Mouse (Mus musculus) kidney, postnatal 0 days (tissue): ENCODE results near the gene Dand5. TPM values are rescaled to one million over a fixed set of nuclear protein-coding genes. Genes with fewer than 3 reads are reported as not detected.

Experiments
- ATAC-seq: fragments of 200-750 bp; cut with Nextera tagmentation; replicated peaks from 2 replicates; pipeline ENCODE4 v1.8.0; 2017; ENCODE audit warnings: low read depth, moderate number of reproducible peaks, moderate TSS enrichment, moderate library complexity; ENCODE audit not compliant: low FRiP score
- DNase-seq: peaks from one replicate; pipeline ENCODE4 v3.0.0-alpha.2; 2016; ENCODE audit warnings: low spot score
- H3K27ac ChIP-seq: fragments of 300-500 bp; sonication (generic); 2 replicates; pipeline ENCODE4 v1.5.1; 2014; ENCODE audit warnings: mild to moderate bottlenecking
- H3K27me3 ChIP-seq: fragments of 300-500 bp; sonication (generic); 2 replicates; pipeline ENCODE4 v1.6.1; 2014; ENCODE audit warnings: low read length, mixed read lengths; ENCODE audit not compliant: insufficient read depth
- H3K36me3 ChIP-seq: fragments of 300-500 bp; sonication (generic); 2 replicates; pipeline ENCODE4 v1.6.1; 2014; ENCODE audit warnings: low read length, mixed read lengths; ENCODE audit not compliant: insufficient read depth
- H3K4me1 ChIP-seq: fragments of 300-500 bp; sonication (generic); replicated peaks from 2 replicates; pipeline ENCODE4 v1.6.1; 2014; ENCODE audit warnings: antibody characterized with exemption, low read length, mixed read lengths; ENCODE audit not compliant: insufficient read depth
- H3K4me2 ChIP-seq: fragments of 300-500 bp; sonication (generic); 2 replicates; pipeline ENCODE4 v1.6.1; 2014; ENCODE audit warnings: mild to moderate bottlenecking, low read length, moderate library complexity, mixed read lengths
- H3K4me3 ChIP-seq: fragments of 300-500 bp; sonication (generic); replicated peaks from 2 replicates; pipeline ENCODE4 v1.5.1; 2014; ENCODE audit warnings: low read depth, low read length
- H3K9ac ChIP-seq: fragments of 300-500 bp; sonication (generic); 2 replicates; pipeline ENCODE4 v1.6.1; 2014; ENCODE audit warnings: low read depth, low read length
- H3K9me3 ChIP-seq: fragments of 300-500 bp; sonication (generic); replicated peaks from 2 replicates; pipeline ENCODE4 v1.6.1; 2016; ENCODE audit warnings: low read length, inconsistent platforms, mixed read lengths
- CTCF ChIP-seq: IDR thresholded peaks from 2 replicates; pipeline ENCODE4 v1.5.1; 2016; ENCODE audit warnings: antibody characterized with exemption, low read depth, mild to moderate bottlenecking, moderate library complexity
- WGBS: fragments of 180-500 bp; shearing (Covaris S2); extraction: QIAGEN DNeasy Blood & Tissue Kit; methylation state at CpG from one replicate; pipeline ENCODE4 v1.1.7; 2014; 5-methylcytosine and 5-hydroxymethylcytosine counted together
- polyA plus RNA-seq: library from polyadenylated mRNA; unstranded; fragments of >200 nt; fragmentation: Nextera tagmentation; extraction: Ambion mirVana; gene quantifications from 2 replicates; pipeline ENCODE4 v1.2.1, GENCODE M21; 2015

Dand5 gene
- polyA plus RNA-seq, 1 experiment from 2014 or later, result 7.4 TPM

- no peaks in the 10 kb centered on the region for H3K36me3 ChIP-seq
- peaks cover 23% of the 10 kb centered on the region for H3K4me1 ChIP-seq
- no peak overlapping the region for H3K4me3 ChIP-seq
- no peak overlapping the region for H3K27ac ChIP-seq
- ATAC-seq (no peak), DNase-seq (no peak)
- H3K9ac ChIP-seq, result no peak overlapping the region
- TF ChIP-seq CTCF, result no peak
- H3K4me2 ChIP-seq, result no peak overlapping the region
- 58% methylated on average over 3 of the region's 5 CpGs for WGBS
- no peaks in the 10 kb centered on the region for H3K9me3 ChIP-seq
- peaks cover 42% of the 10 kb centered on the region for H3K27me3 ChIP-seq
Observed at GRCm38 (mm10) chr8:84789345-84789744, 33.3 kb downstream of the Dand5 start.

DNA sequence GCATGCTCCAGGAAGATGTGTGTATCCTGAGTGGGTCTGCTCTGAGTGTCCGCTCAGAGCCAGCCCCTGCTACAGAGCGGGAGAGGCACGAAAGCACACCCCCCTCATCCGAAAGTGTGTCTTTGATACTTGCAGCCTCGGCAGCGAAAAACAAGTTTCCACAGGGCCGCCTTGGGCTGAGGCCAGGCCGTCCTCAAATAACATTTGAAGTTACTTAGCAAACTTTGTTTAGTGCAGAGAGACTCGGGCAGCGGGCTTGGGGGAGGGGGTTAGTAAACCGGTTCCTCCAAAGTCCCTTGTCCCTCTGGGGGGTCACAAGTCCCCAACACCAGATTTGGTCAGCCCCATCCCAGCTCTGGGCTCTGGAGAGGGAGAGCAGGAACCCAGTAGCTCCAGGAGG, 33.7 kb downstream of the Dand5 start:
- Histone ChIP-seq H3K36me3 (no peaks in the 10 kb centered on the region), H3K9ac (no peak overlapping the region), H3K27ac (no peak overlapping the region), H3K4me3 (no peak overlapping the region), H3K27me3 (peaks cover 46% of the 10 kb centered on the region), H3K9me3 (no peaks in the 10 kb centered on the region), H3K4me1 (peaks cover 27% of the 10 kb centered on the region), H3K4me2 (no peak overlapping the region)
- TF ChIP-seq CTCF, result no peak
- DNase-seq (no peak), ATAC-seq (no peak)
- 22% methylated on average over 11 of the region's 11 CpGs for WGBS

DNA sequence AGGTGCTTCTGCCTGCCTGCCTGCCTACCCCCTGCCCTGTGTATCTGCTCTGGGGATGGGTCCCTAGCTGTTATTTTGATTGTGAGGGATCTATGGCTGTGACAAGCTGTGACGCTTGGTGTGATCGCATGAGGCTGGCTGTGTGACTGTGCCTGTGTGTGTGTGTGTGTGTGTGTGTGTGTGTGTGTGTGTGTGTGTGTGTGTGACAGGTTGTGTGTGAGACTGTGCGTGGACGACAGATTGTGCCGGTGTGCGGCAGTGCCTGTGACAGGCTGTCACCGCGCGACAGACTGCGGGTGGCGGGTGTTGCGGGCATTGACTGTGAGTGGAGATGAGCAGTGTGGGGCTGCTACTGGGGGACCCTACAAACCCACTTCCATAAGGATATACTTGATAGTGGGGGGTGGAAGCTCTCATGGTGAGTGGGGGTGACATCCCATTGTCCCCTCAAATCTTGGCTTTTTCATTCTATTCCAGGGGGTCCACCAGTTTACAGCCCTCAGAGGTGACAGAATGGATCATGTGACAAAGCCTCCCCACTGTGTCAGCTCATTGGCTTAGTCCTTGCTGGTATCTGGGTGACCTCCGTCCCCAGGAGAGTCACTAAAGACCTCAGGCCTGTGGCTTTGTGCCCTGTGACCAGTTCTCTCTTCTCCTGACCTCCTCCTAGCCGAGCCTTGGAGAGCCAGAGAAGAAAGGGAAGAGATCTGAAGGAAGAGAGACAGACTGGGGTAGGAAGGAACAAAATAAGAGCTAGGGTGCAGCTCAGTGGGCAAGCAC, 34.9 kb downstream of the Dand5 start:
- H3K4me3 ChIP-seq, result no peak overlapping the region
- ATAC-seq (no peak), DNase-seq (no peak)
- no peaks in the 10 kb centered on the region for H3K36me3 ChIP-seq
- WGBS, result 31% methylated on average over 14 of the region's 14 CpGs
- H3K27ac ChIP-seq, result no peak overlapping the region
- no peak overlapping the region for H3K4me2 ChIP-seq
- TF ChIP-seq CTCF, result no peak
- H3K27me3 ChIP-seq, result peaks cover 53% of the 10 kb centered on the region
- peaks cover 27% of the 10 kb centered on the region for H3K4me1 ChIP-seq
- peak overlapping the region; percentile 5; the same call in 1 of the 2 replicates for H3K9ac ChIP-seq
- H3K9me3 ChIP-seq, result no peaks in the 10 kb centered on the region

- WGBS, result 27% methylated on average over 11 of the region's 11 CpGs
Observed at GRCm38 (mm10) chr8:84786801-84787467, 35.7 kb downstream of the Dand5 start.

GRCm38 (mm10) chr8:84785756-84786677, 36.6 kb downstream of the Dand5 start:
- Histone ChIP-seq H3K27ac (peak overlapping the region; percentile 27; the same call in 1 of the 2 replicates), H3K4me1 (peaks cover 27% of the 10 kb centered on the region), H3K9me3 (no peaks in the 10 kb centered on the region), H3K4me2 (peak overlapping the region; percentile 38), H3K4me3 (0 out of 2 replicates have a peak overlapping the region, but pooled peaks have one; percentile 7), H3K36me3 (no peaks in the 10 kb centered on the region), H3K9ac (no peak overlapping the region), H3K27me3 (peaks cover 67% of the 10 kb centered on the region)
- WGBS, result 10% methylated on average over 38 of the region's 38 CpGs
- TF ChIP-seq CTCF, result no peak
- ATAC-seq (peak; percentile 37; the same call in 1 of the 2 replicates), DNase-seq (peak; percentile 81)

More at GRCm38 (mm10) chr8:84786801-84787467, 35.7 kb downstream of the Dand5 start:
- H3K9me3 ChIP-seq, result no peaks in the 10 kb centered on the region
- ATAC-seq (no peak), DNase-seq (no peak)
- H3K4me3 ChIP-seq, result no peak overlapping the region
- TF ChIP-seq CTCF, result no peak
- peaks cover 58% of the 10 kb centered on the region for H3K27me3 ChIP-seq
- H3K27ac ChIP-seq, result peak overlapping the region; percentile 27; the same call in 1 of the 2 replicates
- peak overlapping the region; percentile 38; the same call in 1 of the 2 replicates for H3K4me2 ChIP-seq
- peaks cover 27% of the 10 kb centered on the region for H3K4me1 ChIP-seq
- no peaks in the 10 kb centered on the region for H3K36me3 ChIP-seq
- no peak overlapping the region for H3K9ac ChIP-seq

- H3K4me2 ChIP-seq, result no peak overlapping the region
- DNase-seq (no peak), ATAC-seq (no peak)
- H3K27me3 ChIP-seq, result peaks cover 69% of the 10 kb centered on the region
- H3K4me1 ChIP-seq, result peaks cover 27% of the 10 kb centered on the region
- H3K9ac ChIP-seq, result no peak overlapping the region
- no peaks in the 10 kb centered on the region for H3K36me3 ChIP-seq
- no peak overlapping the region for H3K4me3 ChIP-seq
- no peak for TF ChIP-seq CTCF
- H3K27ac ChIP-seq, result no peak overlapping the region
- WGBS, result 25% methylated on average over 11 of the region's 11 CpGs
- no peaks in the 10 kb centered on the region for H3K9me3 ChIP-seq
Observed at GRCm38 (mm10) chr8:84785506-84785755, 37.2 kb downstream of the Dand5 start.
